Mouse (Mus musculus): ENCODE measurements around the gene Prkab2.

- no peak for TF ChIP-seq TAL1 (IDR thresholded peaks at IDR 0.05; ENCODE audit: low read length)
- no peak for TF ChIP-seq POLR2A (IDR thresholded peaks at IDR 0.05; ENCODE audit: control insufficient read depth in 1 of 2, insufficient read depth in 1 of 2, low read depth in 1 of 2, low read length in 2 of 2, poor library complexity in 1 of 2)
- no peak for TF ChIP-seq CTCF (IDR thresholded peaks at IDR 0.05 in 2 of 3, conservative IDR thresholded peaks at IDR 0.05 in 1 of 3; ENCODE audit: control insufficient read depth in 1 of 3, insufficient read depth in 1 of 3, low read depth in 2 of 3, low read length in 3 of 3, poor library complexity in 1 of 3, severe bottlenecking in 1 of 3)
Measured at GRCm38 (mm10) chr3:97631258-97631860, 26.6 kb upstream of the Prkab2 start.

Data from MEL (cell line).